Mouse (Mus musculus): ENCODE results near the gene BC055324. TPM values are rescaled to one million over a fixed set of nuclear protein-coding genes. Genes with fewer than 3 reads are reported as not detected.

The BC055324 gene
- total and polyA plus RNA-seq, 3 experiments: 19.2 to 21.4 TPM; not detected in 1

GRCm38 (mm10) chr1:163958036-163958435, 36.6 kb downstream of the BC055324 start:
- TF ChIP-seq ZMIZ1 (IDR thresholded peaks at IDR 0.05; ENCODE audit: low read depth, low read length) (no peak), POLR2AphosphoS2 (IDR thresholded peaks at IDR 0.05; ENCODE audit: low read length) (no peak), RAD21 (IDR thresholded peaks at IDR 0.05; ENCODE audit: low read depth, low read length) (no peak), BHLHE40 (IDR thresholded peaks at IDR 0.05; ENCODE audit: borderline replicate concordance, low read depth, low read length) (no peak), SMC3 (IDR thresholded peaks at IDR 0.05; ENCODE audit: low read depth, low read length) (no peak), CTCF (IDR thresholded peaks at IDR 0.05 in 2 of 3, conservative IDR thresholded peaks at IDR 0.05 in 1 of 3; ENCODE audit: control insufficient read depth in 1 of 3, insufficient read depth in 1 of 3, low read depth in 2 of 3, low read length in 3 of 3, poor library complexity in 1 of 3, severe bottlenecking in 1 of 3) (no peak), POLR2AphosphoS5 (IDR thresholded peaks at IDR 0.05; ENCODE audit: borderline replicate concordance, low read depth, low read length) (no peak), MXI1 (IDR thresholded peaks at IDR 0.05; ENCODE audit: low read depth, low read length) (no peak)
- Histone ChIP-seq H3K4me3 (ENCODE audit: control insufficient read depth in 1 of 2, insufficient read depth in 1 of 2, low read depth in 2 of 2, low read length in 2 of 2) (no peak overlapping the region), H3K27ac (ENCODE audit: control insufficient read depth, low read depth, low read length) (no peak overlapping the region), H3K9me3 (replicated peaks; ENCODE audit: insufficient read depth, low read length) (no peaks in the 10 kb centered on the region), H3K79me2 (ENCODE audit: control insufficient read depth, insufficient read depth, low read length, poor library complexity) (no peaks in the 10 kb centered on the region), H3K36me3 (ENCODE audit: control insufficient read depth in 1 of 2, insufficient read depth in 2 of 2, low read length in 2 of 2) (peaks cover 0 to 27% of the 10 kb centered on the region in 2 experiments; a peak in 3 of 4 replicates), H3K4me1 (ENCODE audit: control insufficient read depth in 1 of 2, insufficient read depth in 2 of 2, low read length in 2 of 2) (no peaks in the 10 kb centered on the region), H3K27me3 (ENCODE audit: control insufficient read depth in 1 of 2, insufficient read depth in 2 of 2, low read length in 2 of 2) (no peaks in the 10 kb centered on the region), H3K9ac (ENCODE audit: control insufficient read depth, low read depth, low read length, poor library complexity, severe bottlenecking) (no peak overlapping the region)
- DNase-seq (ENCODE audit: low read depth, low spot score): no peak

DNA sequence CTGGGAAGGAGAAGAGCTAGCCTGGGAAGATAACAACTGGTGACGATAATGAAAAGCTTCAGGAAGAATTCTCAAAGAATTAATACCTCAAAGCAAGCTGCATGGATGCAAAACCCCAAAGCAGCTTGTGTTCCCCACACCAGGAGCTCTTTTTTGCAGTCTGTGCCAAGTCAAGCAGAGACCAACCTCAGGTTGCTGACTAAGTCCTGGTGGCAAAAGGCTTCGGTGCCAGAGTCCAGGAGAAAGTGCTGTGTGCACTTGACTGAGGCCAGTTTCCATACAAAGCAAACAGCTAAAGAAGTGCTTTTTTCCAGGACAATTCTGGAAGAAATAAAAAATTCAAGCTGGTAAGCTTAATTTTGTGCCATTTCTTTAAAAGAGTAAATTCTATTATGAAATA, 41.2 kb downstream of the BC055324 start:
- H3K27ac ChIP-seq (ENCODE audit: control insufficient read depth, low read depth, low read length): no peak overlapping the region
- no peaks in the 10 kb centered on the region for H3K27me3 ChIP-seq (ENCODE audit: control insufficient read depth in 1 of 2, insufficient read depth in 2 of 2, low read length in 2 of 2)
- peaks cover 0 to 36% of the 10 kb centered on the region in 2 experiments; a peak in 3 of 4 replicates for H3K36me3 ChIP-seq (ENCODE audit: control insufficient read depth in 1 of 2, insufficient read depth in 2 of 2, low read length in 2 of 2)
- H3K4me3 ChIP-seq (ENCODE audit: control insufficient read depth in 1 of 2, insufficient read depth in 1 of 2, low read depth in 2 of 2, low read length in 2 of 2): no peak overlapping the region
- DNase-seq (ENCODE audit: low read depth, low spot score): no peak
- H3K79me2 ChIP-seq (ENCODE audit: control insufficient read depth, insufficient read depth, low read length, poor library complexity): no peaks in the 10 kb centered on the region
- H3K9ac ChIP-seq (ENCODE audit: control insufficient read depth, low read depth, low read length, poor library complexity, severe bottlenecking): no peak overlapping the region
- TF ChIP-seq SMC3 (IDR thresholded peaks at IDR 0.05; ENCODE audit: low read depth, low read length) (no peak), CHD1 (IDR thresholded peaks at IDR 0.05; ENCODE audit: low read depth, low read length) (no peak), CTCF (IDR thresholded peaks at IDR 0.05 in 2 of 3, conservative IDR thresholded peaks at IDR 0.05 in 1 of 3; ENCODE audit: control insufficient read depth in 1 of 3, insufficient read depth in 1 of 3, low read depth in 2 of 3, low read length in 3 of 3, poor library complexity in 1 of 3, severe bottlenecking in 1 of 3) (no peak), SIN3A (IDR thresholded peaks at IDR 0.05; ENCODE audit: low read length) (no peak), HCFC1 (IDR thresholded peaks at IDR 0.05; ENCODE audit: low read depth, low read length) (no peak), POLR2A (IDR thresholded peaks at IDR 0.05; ENCODE audit: control insufficient read depth in 1 of 2, insufficient read depth in 1 of 2, low read depth in 1 of 2, low read length in 2 of 2, poor library complexity in 1 of 2) (no peak), GATA1 (IDR thresholded peaks at IDR 0.05; ENCODE audit: low read depth, low read length) (no peak), TAL1 (IDR thresholded peaks at IDR 0.05; ENCODE audit: low read length) (no peak), TBP (IDR thresholded peaks at IDR 0.05; ENCODE audit: low read depth, low read length) (no peak), CHD2 (IDR thresholded peaks at IDR 0.05; ENCODE audit: low read length) (no peak), MAX (IDR thresholded peaks at IDR 0.05; ENCODE audit: low read length) (no peak), BHLHE40 (IDR thresholded peaks at IDR 0.05; ENCODE audit: borderline replicate concordance, low read depth, low read length) (no peak), NELFE (IDR thresholded peaks at IDR 0.05; ENCODE audit: low read depth, low read length) (no peak), E2F4 (IDR thresholded peaks at IDR 0.05; ENCODE audit: borderline replicate concordance, low read depth, low read length) (no peak), GABPA (IDR thresholded peaks at IDR 0.05; ENCODE audit: low read depth, low read length) (no peak), TCF12 (IDR thresholded peaks at IDR 0.05; ENCODE audit: low read depth, low read length) (no peak), MYC (IDR thresholded peaks at IDR 0.05; ENCODE audit: low read depth, low read length) (no peak)
- no peaks in the 10 kb centered on the region for H3K9me3 ChIP-seq (replicated peaks; ENCODE audit: insufficient read depth, low read length)
- H3K4me1 ChIP-seq (ENCODE audit: control insufficient read depth in 1 of 2, insufficient read depth in 2 of 2, low read length in 2 of 2): no peaks in the 10 kb centered on the region

Data from MEL (cell line).